Mouse (Mus musculus): ENCODE measurements around the gene Msi2.

Msi2 gene

GRCm38 (mm10) chr11:88585880-88586279 is 132.4 kb downstream of the Msi2 start:
- DNase-seq = no peak

- no peak for DNase-seq
These were observed 133.1 kb downstream of the Msi2 start for GRCm38 (mm10) chr11:88585171-88585632.

- no peak for DNase-seq
These were observed 134.4 kb downstream of the Msi2 start for GRCm38 (mm10) chr11:88583866-88584265.

GRCm38 (mm10) chr11:88583259-88583833 is 135.0 kb downstream of the Msi2 start:
- no peak for DNase-seq

- DNase-seq = no peak
These were observed 135.5 kb downstream of the Msi2 start for GRCm38 (mm10) chr11:88582781-88583180.

- DNase-seq = no peak
These were observed 136.1 kb downstream of the Msi2 start for GRCm38 (mm10) chr11:88582021-88582707.

- no peak for DNase-seq
These were observed 136.9 kb downstream of the Msi2 start for GRCm38 (mm10) chr11:88581375-88581774.

GRCm38 (mm10) chr11:88578700-88579099 is 139.6 kb downstream of the Msi2 start:
- DNase-seq = no peak

- DNase-seq = no peak
These were observed 141.2 kb downstream of the Msi2 start for GRCm38 (mm10) chr11:88577076-88577475.

GRCm38 (mm10) chr11:88576233-88576998 is 141.9 kb downstream of the Msi2 start:
- DNase-seq = no peak

- no peak for DNase-seq
These were observed 143.5 kb downstream of the Msi2 start for GRCm38 (mm10) chr11:88574575-88575360.

- DNase-seq = no peak
These were observed 145.3 kb downstream of the Msi2 start for GRCm38 (mm10) chr11:88573013-88573412.

GRCm38 (mm10) chr11:88572461-88572860 is 145.9 kb downstream of the Msi2 start:
- no peak for DNase-seq

- DNase-seq = no peak
These were observed 147.6 kb downstream of the Msi2 start for GRCm38 (mm10) chr11:88570715-88571202.

- no peak for DNase-seq
These were observed 151.4 kb downstream of the Msi2 start for GRCm38 (mm10) chr11:88566613-88567606.

- no peak for DNase-seq
These were observed 153.5 kb downstream of the Msi2 start for GRCm38 (mm10) chr11:88564810-88565209.

GRCm38 (mm10) chr11:88564363-88564762 is 153.9 kb downstream of the Msi2 start:
- DNase-seq = no peak

- no peak for DNase-seq
These were observed 157.1 kb downstream of the Msi2 start for GRCm38 (mm10) chr11:88561191-88561590.

GRCm38 (mm10) chr11:88560634-88561033 is 157.7 kb downstream of the Msi2 start:
- DNase-seq = no peak

- DNase-seq = peak in 1 of 2 experiments; percentile 46
These were observed 158.8 kb downstream of the Msi2 start for GRCm38 (mm10) chr11:88559365-88559970.

- no peak for DNase-seq
These were observed 159.6 kb downstream of the Msi2 start for GRCm38 (mm10) chr11:88558731-88559130.
